Mouse (Mus musculus) kidney, postnatal 0 days (tissue): ENCODE measurements around the gene Zfp280b. TPM values are rescaled to one million over a fixed set of nuclear protein-coding genes. Genes with fewer than 3 reads are reported as not detected.
"Not testable (repeated sequence)": the region's sequence is repeated elsewhere in the genome, so short reads cannot be mapped to it uniquely, and the experiment has no call there.

Source experiments
- ATAC-seq: fragments of 200-750 bp; cut with Nextera tagmentation; replicated peaks from 2 replicates; pipeline ENCODE4 v1.8.0; 2017; ENCODE audit warnings: low read depth, moderate number of reproducible peaks, moderate TSS enrichment, moderate library complexity; ENCODE audit not compliant: low FRiP score
- DNase-seq: peaks from one replicate; pipeline ENCODE4 v3.0.0-alpha.2; 2016; ENCODE audit warnings: low spot score
- H3K27ac ChIP-seq: fragments of 300-500 bp; sonication (generic); 2 replicates; pipeline ENCODE4 v1.5.1; 2014; ENCODE audit warnings: mild to moderate bottlenecking
- H3K27me3 ChIP-seq: fragments of 300-500 bp; sonication (generic); 2 replicates; pipeline ENCODE4 v1.6.1; 2014; ENCODE audit warnings: low read length, mixed read lengths; ENCODE audit not compliant: insufficient read depth
- H3K36me3 ChIP-seq: fragments of 300-500 bp; sonication (generic); 2 replicates; pipeline ENCODE4 v1.6.1; 2014; ENCODE audit warnings: low read length, mixed read lengths; ENCODE audit not compliant: insufficient read depth
- H3K4me1 ChIP-seq: fragments of 300-500 bp; sonication (generic); replicated peaks from 2 replicates; pipeline ENCODE4 v1.6.1; 2014; ENCODE audit warnings: antibody characterized with exemption, low read length, mixed read lengths; ENCODE audit not compliant: insufficient read depth
- H3K4me2 ChIP-seq: fragments of 300-500 bp; sonication (generic); 2 replicates; pipeline ENCODE4 v1.6.1; 2014; ENCODE audit warnings: mild to moderate bottlenecking, low read length, moderate library complexity, mixed read lengths
- H3K4me3 ChIP-seq: fragments of 300-500 bp; sonication (generic); replicated peaks from 2 replicates; pipeline ENCODE4 v1.5.1; 2014; ENCODE audit warnings: low read depth, low read length
- H3K9ac ChIP-seq: fragments of 300-500 bp; sonication (generic); 2 replicates; pipeline ENCODE4 v1.6.1; 2014; ENCODE audit warnings: low read depth, low read length
- H3K9me3 ChIP-seq: fragments of 300-500 bp; sonication (generic); replicated peaks from 2 replicates; pipeline ENCODE4 v1.6.1; 2016; ENCODE audit warnings: low read length, inconsistent platforms, mixed read lengths
- CTCF ChIP-seq: IDR thresholded peaks from 2 replicates; pipeline ENCODE4 v1.5.1; 2016; ENCODE audit warnings: antibody characterized with exemption, low read depth, mild to moderate bottlenecking, moderate library complexity
- WGBS: fragments of 180-500 bp; shearing (Covaris S2); extraction: QIAGEN DNeasy Blood & Tissue Kit; methylation state at CpG from one replicate; pipeline ENCODE4 v1.1.7; 2014; 5-methylcytosine and 5-hydroxymethylcytosine counted together
- polyA plus RNA-seq: library from polyadenylated mRNA; unstranded; fragments of >200 nt; fragmentation: Nextera tagmentation; extraction: Ambion mirVana; gene quantifications from 2 replicates; pipeline ENCODE4 v1.2.1, GENCODE M21; 2015

Gene Zfp280b
- polyA plus RNA-seq: 12.4 and 15.1 TPM in 2 replicates

DNA sequence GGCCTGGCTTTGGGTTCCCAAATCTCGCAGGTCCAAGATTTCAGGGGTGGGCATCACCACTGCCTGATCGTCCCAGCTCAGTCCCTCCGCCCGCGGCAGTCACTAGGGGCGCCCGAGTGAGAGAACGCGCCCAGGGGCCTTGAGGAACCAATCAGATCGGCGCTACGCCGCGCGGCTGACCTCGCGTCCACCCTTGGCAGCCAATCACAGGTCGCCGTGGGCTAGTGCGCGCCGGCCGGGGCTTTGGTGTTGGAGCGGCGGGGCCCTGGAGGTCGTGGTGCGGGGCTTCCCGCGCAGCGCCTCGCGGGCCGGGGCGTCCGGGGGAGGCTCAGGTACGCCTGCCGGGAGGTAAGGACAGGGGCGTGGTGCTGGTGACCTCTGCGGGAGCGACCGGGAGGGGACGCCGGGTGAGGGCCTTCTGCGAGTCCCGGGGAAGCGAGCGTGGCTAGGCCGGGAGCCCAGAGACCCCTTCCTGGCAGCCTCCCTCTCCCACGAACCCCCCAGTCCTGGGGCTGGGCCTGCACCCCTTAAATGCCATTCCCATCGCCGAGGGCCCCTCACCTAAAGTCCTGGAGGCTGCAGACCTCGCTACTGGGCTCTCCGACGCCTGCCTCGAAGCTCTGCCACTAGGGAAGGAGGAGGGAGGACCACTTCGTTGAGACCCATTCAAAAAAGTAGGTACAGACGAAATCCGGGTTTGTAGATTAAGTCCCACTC, at the start of gene Zfp280b:
Gene Zfp280b, plus strand, starts transcription at position 249 of the 717 bp plus-strand sequence.
- H3K27ac ChIP-seq: peak within 1 kb of the TSS; percentile 82
- TF ChIP-seq CTCF: peak; percentile 79
- H3K4me1 ChIP-seq: no peaks in the 10 kb centered on the region
- peak within 1 kb of the TSS; percentile 91 for H3K4me2 ChIP-seq
- under 1% methylated on average over 54 of the region's 58 CpGs for WGBS
- DNase-seq: peak; percentile 97
- H3K36me3 ChIP-seq: no peaks in the 10 kb centered on the region; the same call in 1 of the 2 replicates
- peak within 1 kb of the TSS; percentile 84 for H3K4me3 ChIP-seq
- peak; percentile 98 for ATAC-seq
- H3K9ac ChIP-seq: peak within 1 kb of the TSS; percentile 93
- H3K9me3 ChIP-seq: no peaks in the 10 kb centered on the region
- no peaks in the 10 kb centered on the region for H3K27me3 ChIP-seq

- ATAC-seq (no peak), DNase-seq (no peak)
- Histone ChIP-seq H3K4me3 (no peak overlapping the region), H3K4me1 (no peaks in the 10 kb centered on the region), H3K27me3 (no peaks in the 10 kb centered on the region), H3K9me3 (no peaks in the 10 kb centered on the region), H3K4me2 (no peak overlapping the region), H3K36me3 (no peaks in the 10 kb centered on the region), H3K9ac (no peak overlapping the region), H3K27ac (no peak overlapping the region)
- 74% methylated on average over 4 of the region's 4 CpGs for WGBS
- TF ChIP-seq CTCF: no peak
These were observed 41.9 kb upstream of the Zfp280b start for GRCm38 (mm10) chr10:75990430-75991042.

GRCm38 (mm10) chr10:75993616-75994240, 38.7 kb upstream of the Zfp280b start:
- no peak for TF ChIP-seq CTCF
- Histone ChIP-seq H3K9ac (no peak overlapping the region), H3K4me2 (no peak overlapping the region), H3K4me3 (no peak overlapping the region), H3K9me3 (no peaks in the 10 kb centered on the region), H3K4me1 (no peaks in the 10 kb centered on the region), H3K36me3 (no peaks in the 10 kb centered on the region), H3K27me3 (no peaks in the 10 kb centered on the region), H3K27ac (no peak overlapping the region)
- DNase-seq (no peak), ATAC-seq (no peak)
- WGBS: 82% methylated on average over 15 of the region's 15 CpGs

GRCm38 (mm10) chr10:75994531-75995210, 37.8 kb upstream of the Zfp280b start:
- ATAC-seq, DNase-seq, H3K9me3 ChIP-seq, H3K9ac ChIP-seq, H3K36me3 ChIP-seq, H3K27me3 ChIP-seq, H3K4me2 ChIP-seq, H3K4me1 ChIP-seq, H3K27ac ChIP-seq, H3K4me3 ChIP-seq: not testable (repeated sequence)
- WGBS: 82% methylated on average over 11 of the region's 13 CpGs

- 79% methylated on average over 11 of the region's 11 CpGs for WGBS
- H3K27ac ChIP-seq: no peak overlapping the region
These were observed 37.0 kb upstream of the Zfp280b start for GRCm38 (mm10) chr10:75995463-75995862.

DNA sequence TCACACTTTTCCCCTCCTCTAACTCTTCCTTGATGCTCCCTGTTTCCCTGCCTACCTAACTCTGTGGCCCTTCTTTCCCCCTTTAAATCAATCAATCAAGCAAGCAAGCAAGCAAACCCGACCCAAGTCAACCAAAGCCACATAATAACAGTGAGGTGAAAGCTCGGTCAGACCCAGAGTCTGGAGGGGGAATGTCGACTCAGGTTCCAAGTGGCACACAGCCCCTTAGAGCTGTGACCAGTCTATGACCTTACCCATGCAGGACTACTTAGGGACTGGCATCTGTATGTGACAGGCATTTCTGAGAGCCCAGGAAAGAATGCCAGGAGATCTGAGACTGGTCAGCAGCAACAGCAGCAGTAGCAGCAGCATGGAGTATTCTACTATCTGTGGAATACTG, 36.1 kb upstream of the Zfp280b start:
- Histone ChIP-seq H3K36me3 (no peaks in the 10 kb centered on the region), H3K27me3 (no peaks in the 10 kb centered on the region), H3K27ac (no peak overlapping the region), H3K4me1 (no peaks in the 10 kb centered on the region), H3K9ac (no peak overlapping the region), H3K4me2 (no peak overlapping the region), H3K9me3 (no peaks in the 10 kb centered on the region), H3K4me3 (no peak overlapping the region)
- 20% methylated on average over 3 of the region's 3 CpGs for WGBS
- ATAC-seq (peak; percentile 57; the same call in 1 of the 2 replicates), DNase-seq (peak; percentile 31)
- TF ChIP-seq CTCF: no peak

More at GRCm38 (mm10) chr10:75995463-75995862, 37.0 kb upstream of the Zfp280b start:
- no peaks in the 10 kb centered on the region for H3K4me1 ChIP-seq
- no peaks in the 10 kb centered on the region for H3K9me3 ChIP-seq
- H3K9ac ChIP-seq: no peak overlapping the region
- H3K27me3 ChIP-seq: no peaks in the 10 kb centered on the region
- no peak for TF ChIP-seq CTCF
- H3K4me3 ChIP-seq: no peak overlapping the region
- no peak for ATAC-seq
- no peak overlapping the region for H3K4me2 ChIP-seq
- H3K36me3 ChIP-seq: no peaks in the 10 kb centered on the region
- DNase-seq: no peak
